Mouse (Mus musculus): ENCODE measurements around the gene Fat3. TPM values are rescaled to one million over a fixed set of nuclear protein-coding genes. Genes with fewer than 3 reads are reported as not detected.

The Fat3 gene
- polyA plus RNA-seq, 1 experiment from 2014 or later: 1.8 TPM

GRCm38 (mm10) chr9:16437805-16438204, 63.3 kb downstream of the Fat3 start:
- H3K4me1 ChIP-seq (ENCODE audit: control insufficient read depth in 2 of 2, insufficient read depth in 2 of 2, low read length in 2 of 2): peaks cover 11 to 34% of the 10 kb centered on the region in 2 experiments
- H3K27ac ChIP-seq (replicated peaks in 1 of 2; ENCODE audit: control insufficient read depth in 1 of 2, insufficient read depth in 1 of 2, low read depth in 2 of 2, low read length in 2 of 2): no peak overlapping the region
- WGBS: 51% methylated on average over 5 of the region's 5 CpGs
- H3K27me3 ChIP-seq (ENCODE audit: control insufficient read depth, insufficient read depth, low read length): no peaks in the 10 kb centered on the region
- no peak overlapping the region for H3K4me2 ChIP-seq (ENCODE audit: low read length)
- no peaks in the 10 kb centered on the region for H3K9me3 ChIP-seq (ENCODE audit: control insufficient read depth, low read length)
- no peaks in the 10 kb centered on the region for H3K36me3 ChIP-seq (ENCODE audit: control insufficient read depth, insufficient read depth, low read length)
- no peak overlapping the region for H3K4me3 ChIP-seq (ENCODE audit: control insufficient read depth in 1 of 2, insufficient read depth in 1 of 2, low read depth in 1 of 2, low read length in 2 of 2)
- no peak for ATAC-seq (ENCODE audit: insufficient number of reproducible peaks, insufficient read depth, low FRiP score, low read depth)
- H3K9ac ChIP-seq (ENCODE audit: low read length): no peak overlapping the region

GRCm38 (mm10) chr9:16428589-16428988, 72.5 kb downstream of the Fat3 start:
- H3K4me2 ChIP-seq (ENCODE audit: low read length): no peak overlapping the region
- no peaks in the 10 kb centered on the region for H3K9me3 ChIP-seq (ENCODE audit: control insufficient read depth, low read length)
- 76% methylated on average over 5 of the region's 5 CpGs for WGBS
- no peak overlapping the region for H3K4me3 ChIP-seq (ENCODE audit: control insufficient read depth in 1 of 2, insufficient read depth in 1 of 2, low read depth in 1 of 2, low read length in 2 of 2)
- no peak for ATAC-seq (ENCODE audit: insufficient number of reproducible peaks, insufficient read depth, low FRiP score, low read depth)
- no peaks in the 10 kb centered on the region for H3K36me3 ChIP-seq (ENCODE audit: control insufficient read depth, insufficient read depth, low read length)
- no peaks in the 10 kb centered on the region for H3K27me3 ChIP-seq (ENCODE audit: control insufficient read depth, insufficient read depth, low read length)
- no peaks in the 10 kb centered on the region for H3K4me1 ChIP-seq (ENCODE audit: control insufficient read depth in 2 of 2, insufficient read depth in 2 of 2, low read length in 2 of 2)
- no peak overlapping the region for H3K9ac ChIP-seq (ENCODE audit: low read length)
- no peak overlapping the region for H3K27ac ChIP-seq (replicated peaks in 1 of 2; ENCODE audit: control insufficient read depth in 1 of 2, insufficient read depth in 1 of 2, low read depth in 2 of 2, low read length in 2 of 2)

GRCm38 (mm10) chr9:16422707-16423106, 78.4 kb downstream of the Fat3 start:
- 68% methylated on average over 2 of the region's 2 CpGs for WGBS
- Histone ChIP-seq H3K4me1 (ENCODE audit: control insufficient read depth in 2 of 2, insufficient read depth in 2 of 2, low read length in 2 of 2) (no peaks in the 10 kb centered on the region), H3K4me2 (ENCODE audit: low read length) (no peak overlapping the region), H3K4me3 (ENCODE audit: control insufficient read depth in 1 of 2, insufficient read depth in 1 of 2, low read depth in 1 of 2, low read length in 2 of 2) (no peak overlapping the region), H3K36me3 (ENCODE audit: control insufficient read depth, insufficient read depth, low read length) (no peaks in the 10 kb centered on the region), H3K9me3 (ENCODE audit: control insufficient read depth, low read length) (no peaks in the 10 kb centered on the region), H3K27me3 (ENCODE audit: control insufficient read depth, insufficient read depth, low read length) (no peaks in the 10 kb centered on the region), H3K9ac (ENCODE audit: low read length) (no peak overlapping the region), H3K27ac (replicated peaks in 1 of 2; ENCODE audit: control insufficient read depth in 1 of 2, insufficient read depth in 1 of 2, low read depth in 2 of 2, low read length in 2 of 2) (no peak overlapping the region)
- ATAC-seq (ENCODE audit: insufficient number of reproducible peaks, insufficient read depth, low FRiP score, low read depth): no peak

GRCm38 (mm10) chr9:16402815-16403214, 98.3 kb downstream of the Fat3 start:
- WGBS: 58% methylated on average over 3 of the region's 3 CpGs
- H3K36me3 ChIP-seq (ENCODE audit: control insufficient read depth, insufficient read depth, low read length): no peaks in the 10 kb centered on the region
- no peak overlapping the region for H3K9ac ChIP-seq (ENCODE audit: low read length)
- H3K4me1 ChIP-seq (ENCODE audit: control insufficient read depth in 2 of 2, insufficient read depth in 2 of 2, low read length in 2 of 2): peaks cover 0 to 3% of the 10 kb centered on the region in 2 experiments; a peak in 1 of 4 replicates
- no peak for ATAC-seq (ENCODE audit: insufficient number of reproducible peaks, insufficient read depth, low FRiP score, low read depth)
- H3K9me3 ChIP-seq (ENCODE audit: control insufficient read depth, low read length): no peaks in the 10 kb centered on the region
- no peak overlapping the region for H3K4me3 ChIP-seq (ENCODE audit: control insufficient read depth in 1 of 2, insufficient read depth in 1 of 2, low read depth in 1 of 2, low read length in 2 of 2)
- no peak overlapping the region for H3K4me2 ChIP-seq (ENCODE audit: low read length)
- H3K27ac ChIP-seq (replicated peaks in 1 of 2; ENCODE audit: control insufficient read depth in 1 of 2, insufficient read depth in 1 of 2, low read depth in 2 of 2, low read length in 2 of 2): no peak overlapping the region
- H3K27me3 ChIP-seq (ENCODE audit: control insufficient read depth, insufficient read depth, low read length): peaks cover 10% of the 10 kb centered on the region; the same call in 1 of the 2 replicates

GRCm38 (mm10) chr9:16398734-16399686, 102.1 kb downstream of the Fat3 start:
- Histone ChIP-seq H3K4me2 (ENCODE audit: low read length) (no peak overlapping the region), H3K9ac (ENCODE audit: low read length) (no peak overlapping the region), H3K27ac (replicated peaks in 1 of 2; ENCODE audit: control insufficient read depth in 1 of 2, insufficient read depth in 1 of 2, low read depth in 2 of 2, low read length in 2 of 2) (no peak overlapping the region), H3K27me3 (ENCODE audit: control insufficient read depth, insufficient read depth, low read length) (peaks cover 6% of the 10 kb centered on the region; the same call in 1 of the 2 replicates), H3K4me3 (ENCODE audit: control insufficient read depth in 1 of 2, insufficient read depth in 1 of 2, low read depth in 1 of 2, low read length in 2 of 2) (no peak overlapping the region), H3K4me1 (ENCODE audit: control insufficient read depth in 2 of 2, insufficient read depth in 2 of 2, low read length in 2 of 2) (peaks cover 0 to 3% of the 10 kb centered on the region in 2 experiments; a peak in 1 of 4 replicates), H3K36me3 (ENCODE audit: control insufficient read depth, insufficient read depth, low read length) (no peaks in the 10 kb centered on the region), H3K9me3 (ENCODE audit: control insufficient read depth, low read length) (no peaks in the 10 kb centered on the region)
- no peak for ATAC-seq (ENCODE audit: insufficient number of reproducible peaks, insufficient read depth, low FRiP score, low read depth)
- 71% methylated on average over 6 of the region's 6 CpGs for WGBS

- Histone ChIP-seq H3K4me3 (ENCODE audit: control insufficient read depth in 1 of 2, insufficient read depth in 1 of 2, low read depth in 1 of 2, low read length in 2 of 2) (no peak overlapping the region), H3K9ac (ENCODE audit: low read length) (no peak overlapping the region), H3K4me2 (ENCODE audit: low read length) (no peak overlapping the region), H3K27ac (replicated peaks in 1 of 2; ENCODE audit: control insufficient read depth in 1 of 2, insufficient read depth in 1 of 2, low read depth in 2 of 2, low read length in 2 of 2) (no peak overlapping the region), H3K27me3 (ENCODE audit: control insufficient read depth, insufficient read depth, low read length) (no peaks in the 10 kb centered on the region), H3K36me3 (ENCODE audit: control insufficient read depth, insufficient read depth, low read length) (no peaks in the 10 kb centered on the region), H3K9me3 (ENCODE audit: control insufficient read depth, low read length) (no peaks in the 10 kb centered on the region), H3K4me1 (ENCODE audit: control insufficient read depth in 2 of 2, insufficient read depth in 2 of 2, low read length in 2 of 2) (peaks cover 2 to 4% of the 10 kb centered on the region in 2 experiments; a peak in 1 of 4 replicates)
- no peak for ATAC-seq (ENCODE audit: insufficient number of reproducible peaks, insufficient read depth, low FRiP score, low read depth)
- 76% methylated on average over 4 of the region's 4 CpGs for WGBS
Observed at GRCm38 (mm10) chr9:16389141-16389540, 111.9 kb downstream of the Fat3 start.

GRCm38 (mm10) chr9:16387527-16387926, 113.6 kb downstream of the Fat3 start:
- Histone ChIP-seq H3K4me3 (ENCODE audit: control insufficient read depth in 1 of 2, insufficient read depth in 1 of 2, low read depth in 1 of 2, low read length in 2 of 2) (no peak overlapping the region), H3K36me3 (ENCODE audit: control insufficient read depth, insufficient read depth, low read length) (no peaks in the 10 kb centered on the region), H3K27me3 (ENCODE audit: control insufficient read depth, insufficient read depth, low read length) (no peaks in the 10 kb centered on the region), H3K9ac (ENCODE audit: low read length) (no peak overlapping the region), H3K4me1 (ENCODE audit: control insufficient read depth in 2 of 2, insufficient read depth in 2 of 2, low read length in 2 of 2) (peaks cover 2 to 4% of the 10 kb centered on the region in 2 experiments; a peak in 1 of 4 replicates), H3K27ac (replicated peaks in 1 of 2; ENCODE audit: control insufficient read depth in 1 of 2, insufficient read depth in 1 of 2, low read depth in 2 of 2, low read length in 2 of 2) (no peak overlapping the region), H3K9me3 (ENCODE audit: control insufficient read depth, low read length) (no peaks in the 10 kb centered on the region), H3K4me2 (ENCODE audit: low read length) (no peak overlapping the region)
- ATAC-seq (ENCODE audit: insufficient number of reproducible peaks, insufficient read depth, low FRiP score, low read depth): no peak
